Mouse (Mus musculus): ENCODE measurements around the gene Fam102b.

DNA sequence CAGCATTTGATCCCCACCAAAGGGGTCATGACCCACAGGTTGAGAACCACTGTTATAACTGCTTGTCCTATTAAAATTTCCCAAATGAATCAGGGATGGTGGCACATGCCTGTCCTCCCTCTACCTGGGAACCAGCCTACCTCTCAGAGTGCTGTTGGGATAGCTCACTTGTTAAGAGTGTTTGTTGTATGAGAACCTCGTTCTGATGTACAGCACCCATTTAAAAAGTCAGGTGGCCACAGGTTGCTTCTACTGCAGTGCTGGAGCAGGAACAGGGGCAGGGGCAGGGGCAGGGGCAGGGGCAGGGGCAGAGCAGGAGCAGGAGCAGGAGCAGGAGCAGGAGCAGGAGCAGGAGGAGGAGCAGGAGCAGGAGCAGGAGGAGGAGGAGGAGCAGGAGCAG lies 28.2 kb downstream of the Fam102b start:
- TF ChIP-seq POLR2A (IDR thresholded peaks at IDR 0.05; ENCODE audit: insufficient read length, low read depth) (no peak), E2F4 (IDR thresholded peaks at IDR 0.05; ENCODE audit: insufficient read depth) (no peak), MYOG (IDR thresholded peaks at IDR 0.05; ENCODE audit: control insufficient read depth in 1 of 3, insufficient read depth in 1 of 3, insufficient read length in 2 of 3, low read depth in 2 of 3) (no peak), USF1 (IDR thresholded peaks at IDR 0.05; ENCODE audit: low read depth) (no peak), CEBPB (IDR thresholded peaks at IDR 0.05; ENCODE audit: insufficient read depth, poor library complexity, severe bottlenecking) (no peak), POLR2AphosphoS2 (IDR thresholded peaks at IDR 0.05; ENCODE audit: insufficient read length, low read depth) (no peak), SRF (IDR thresholded peaks at IDR 0.05; ENCODE audit: control insufficient read depth, insufficient read length, low read depth) (no peak), MYOD1 (IDR thresholded peaks at IDR 0.05; ENCODE audit: control insufficient read depth in 1 of 3, insufficient read length in 2 of 3, low read depth in 2 of 3) (no peak), MAX (IDR thresholded peaks at IDR 0.05; ENCODE audit: low read depth) (no peak), REST (IDR thresholded peaks at IDR 0.05; ENCODE audit: insufficient read depth, insufficient read length) (no peak), TCF12 (IDR thresholded peaks at IDR 0.05; ENCODE audit: insufficient read depth, poor library complexity, severe bottlenecking) (no peak), TCF3 (IDR thresholded peaks at IDR 0.05; ENCODE audit: insufficient read length, low read depth) (no peak)

Data from myocyte (in vitro differentiated cells).